Mouse (Mus musculus) layer of hippocampus, adult 8-10 months (tissue): Measurements from ENCODE around the gene 2510002D24Rik. TPM values are rescaled to one million over a fixed set of nuclear protein-coding genes. Genes with fewer than 3 reads are reported as not detected.
"Not testable (repeated sequence)": the region's sequence is repeated elsewhere in the genome, so short reads cannot be mapped to it uniquely, and the experiment has no call there.

Experiments used
- DNase-seq, 2 experiments: peaks; one replicate each; pipeline ENCODE4 v3.0.0; 2022; ENCODE audit warnings: low spot score in 2 of 2
- total RNA-seq, 4 experiments: library from RNA; stranded (reverse); gene quantifications; 2 replicates each; pipeline ENCODE4 v1.2.4; 2022

2510002D24Rik gene
- total RNA-seq, 4 experiments from 2014 or later = 18.3 to 31.0 (median 26.7) TPM

DNA sequence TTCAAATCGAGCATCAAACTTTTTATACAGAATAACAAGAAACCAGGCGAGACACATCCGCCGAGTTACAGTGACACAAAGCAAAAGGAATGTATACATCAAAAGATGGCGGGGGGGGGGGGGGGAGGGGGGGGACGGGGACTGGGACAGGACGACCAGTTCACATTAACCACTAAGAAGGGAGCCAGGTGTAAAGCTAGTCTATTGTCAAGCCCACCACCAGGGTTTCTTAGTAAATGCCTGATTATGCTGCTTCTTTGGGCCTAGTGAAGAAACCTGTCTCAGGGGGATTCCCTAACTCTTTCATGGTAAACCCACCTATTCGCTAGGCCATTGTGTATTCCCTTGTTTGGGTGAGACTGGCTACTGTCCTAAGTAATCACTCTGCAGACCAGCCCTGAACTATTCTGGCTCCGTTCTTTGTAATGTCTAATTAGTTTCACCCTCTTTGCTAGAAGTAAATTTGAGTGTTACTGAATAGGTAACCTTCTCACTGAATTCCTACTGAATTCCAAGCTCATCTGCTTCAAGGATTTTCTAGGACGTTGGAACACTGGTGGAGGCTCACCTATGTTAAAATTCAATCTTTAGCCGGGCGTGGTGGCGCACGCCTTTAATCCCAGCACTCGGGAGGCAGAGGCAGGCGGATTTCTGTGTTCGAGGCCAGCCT is 13.3 kb downstream of the 2510002D24Rik start:
- not testable (repeated sequence) for DNase-seq

DNA sequence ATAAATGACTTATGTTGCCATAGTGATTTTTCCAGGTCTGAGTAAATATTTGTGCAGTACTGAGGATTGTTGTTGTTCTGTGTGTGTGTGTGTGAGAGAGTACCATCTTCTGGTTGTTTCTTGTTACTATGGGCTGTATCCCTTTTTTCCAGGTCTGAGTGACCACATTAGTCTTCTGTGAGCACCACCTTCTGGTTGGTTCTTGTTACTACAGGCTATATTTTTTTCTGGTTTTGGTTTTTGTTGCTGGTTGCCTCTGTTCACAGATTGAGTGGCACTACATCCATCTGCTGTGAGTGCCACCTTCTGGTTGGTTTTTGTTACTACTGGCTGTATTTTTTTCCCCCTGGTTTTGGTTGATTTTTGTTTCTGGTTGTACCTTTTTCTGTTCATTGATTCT is 22.2 kb downstream of the 2510002D24Rik start:
- DNase-seq = peak in 1 of 2 experiments; percentile 21

DNA sequence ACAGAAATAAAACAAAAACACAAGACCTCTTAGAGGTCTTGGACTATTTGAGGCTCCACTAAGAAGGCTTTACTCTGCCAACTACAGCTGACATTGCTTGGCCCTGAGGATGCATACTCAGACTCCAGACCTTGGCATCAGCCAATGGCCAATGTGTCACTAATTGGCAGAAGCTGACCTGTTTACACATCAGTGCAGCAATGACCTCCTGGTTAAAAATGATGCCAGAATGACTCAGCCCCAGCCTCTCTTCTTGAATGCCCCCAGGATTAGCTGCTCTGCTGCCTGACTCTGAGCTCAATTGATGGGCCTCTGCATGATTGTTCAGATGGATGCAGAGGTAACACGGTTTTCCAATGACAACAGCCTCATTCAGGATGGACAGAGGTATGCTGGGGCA is 23.8 kb downstream of the 2510002D24Rik start:
- DNase-seq = no peak

DNA sequence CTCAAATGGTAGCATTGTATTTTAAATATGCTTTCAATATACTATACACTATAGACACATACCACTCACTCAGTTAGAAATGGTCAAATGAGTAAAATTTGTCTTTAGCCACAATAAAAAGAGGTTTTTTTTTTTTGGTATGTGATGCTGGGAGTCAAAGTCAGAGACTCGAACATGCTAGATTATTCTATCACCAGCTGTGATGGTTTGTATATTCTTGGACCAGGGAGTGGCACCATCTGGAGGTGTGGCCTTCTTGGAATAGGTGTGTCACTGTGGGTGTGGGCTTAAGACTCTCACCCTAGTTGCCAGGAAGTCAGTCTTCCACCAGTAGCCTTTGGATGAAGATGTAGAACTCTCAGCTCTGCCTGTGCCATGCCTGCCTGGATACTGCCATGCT is 34.1 kb downstream of the 2510002D24Rik start:
- not testable (repeated sequence) for DNase-seq

DNA sequence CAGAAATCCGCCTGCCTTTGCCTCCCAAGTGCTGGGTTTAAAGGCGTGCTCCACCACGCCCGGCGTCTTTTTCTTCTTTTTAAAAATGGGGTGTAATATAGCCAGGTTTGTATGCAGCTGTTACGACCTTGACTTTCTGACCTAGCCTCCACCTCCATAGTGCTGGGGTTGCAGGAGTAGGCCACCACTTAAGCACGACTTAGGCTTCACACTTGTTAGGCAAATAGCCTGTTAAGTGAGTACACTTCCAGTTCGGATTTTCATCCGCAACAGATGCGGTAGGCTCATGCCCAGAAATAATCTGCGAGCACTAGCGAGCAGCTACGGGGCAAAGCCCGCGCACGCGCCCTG is 39.7 kb downstream of the 2510002D24Rik start:
- DNase-seq = no peak

DNA sequence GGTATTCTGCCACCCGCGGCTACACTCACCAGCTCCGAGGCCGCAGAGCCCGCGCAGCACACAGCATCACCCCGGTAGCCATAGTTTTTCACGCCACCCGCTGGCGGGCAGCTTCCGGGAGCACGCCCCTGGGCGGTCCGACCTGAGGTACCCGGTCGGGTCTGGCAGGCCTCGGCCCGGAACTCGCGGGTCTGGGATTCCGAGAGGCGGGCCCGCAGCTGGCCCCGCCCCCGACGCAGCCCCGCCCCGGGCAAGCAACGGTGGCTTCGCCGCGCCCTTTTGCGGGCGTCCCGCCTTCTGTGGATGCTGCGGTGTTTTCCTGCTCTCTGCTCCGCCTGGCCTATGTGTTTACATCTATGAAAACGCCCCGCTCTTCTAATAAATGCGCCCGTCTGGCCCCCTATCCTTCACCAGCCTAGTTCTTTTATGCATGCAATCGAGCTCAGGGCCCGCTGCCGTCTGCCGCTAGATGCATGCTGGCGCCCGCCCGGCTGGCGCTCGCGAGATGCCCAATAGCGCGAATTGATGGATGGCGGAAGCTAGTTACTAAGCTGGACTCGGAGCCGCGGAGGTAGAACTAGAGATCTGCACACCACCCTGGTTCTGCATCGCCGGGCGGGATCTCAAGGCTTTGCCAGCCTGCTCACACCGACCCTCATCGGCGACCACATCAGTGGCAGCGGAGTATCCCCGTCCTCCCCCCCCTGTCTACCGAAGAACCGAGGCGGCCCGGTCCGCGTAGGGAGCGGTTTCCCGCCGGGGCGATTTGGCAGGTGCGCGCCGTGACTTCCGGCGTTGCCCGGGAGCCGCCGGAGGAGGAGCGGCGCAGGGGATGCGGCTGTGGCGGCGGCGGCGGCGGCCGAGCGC is 40.3 kb downstream of the 2510002D24Rik start, which contains the start of the genes Mrpl40 and Hira:
Mrpl40 (minus strand) TSS at position 421 of the 867 bp plus-strand sequence.
Hira (plus strand) TSS at position 596 of the 867 bp plus-strand sequence.
- DNase-seq = peak; percentile 91 to 93

DNA sequence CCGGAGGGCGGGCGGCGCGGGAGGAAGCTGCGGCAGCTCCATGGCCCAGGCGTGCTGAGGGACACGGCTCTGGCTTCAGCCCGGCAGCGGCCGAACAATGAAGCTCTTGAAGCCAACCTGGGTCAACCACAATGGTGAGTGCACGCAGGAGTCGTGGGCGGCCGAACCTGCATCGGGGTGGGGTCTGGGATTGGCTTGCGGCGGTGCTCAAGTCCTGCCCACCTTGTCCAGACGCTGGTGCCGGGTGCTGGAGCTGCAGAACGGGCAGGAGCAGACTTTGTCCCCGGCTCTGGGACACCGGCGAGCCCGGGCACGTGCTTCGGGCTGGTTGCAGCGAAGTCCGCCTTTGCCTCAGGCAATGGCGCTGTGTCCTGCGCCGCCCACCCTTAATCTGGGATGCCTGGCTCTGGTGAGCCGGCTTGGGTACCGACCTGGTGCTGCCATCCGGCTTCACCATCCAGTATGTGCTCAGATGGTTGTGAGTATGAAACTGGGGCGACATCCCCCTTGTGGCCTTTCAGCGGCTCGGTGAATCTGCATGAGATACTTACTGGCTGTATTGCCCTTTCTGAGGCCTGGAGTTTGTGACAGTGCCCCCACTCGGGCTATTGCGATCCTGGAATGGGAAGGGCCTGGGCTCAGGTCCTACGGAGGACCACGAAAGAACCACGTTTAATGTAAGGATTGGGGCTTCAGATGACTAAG is 41.2 kb downstream of the 2510002D24Rik start:
- DNase-seq = peak; percentile 35 to 54

DNA sequence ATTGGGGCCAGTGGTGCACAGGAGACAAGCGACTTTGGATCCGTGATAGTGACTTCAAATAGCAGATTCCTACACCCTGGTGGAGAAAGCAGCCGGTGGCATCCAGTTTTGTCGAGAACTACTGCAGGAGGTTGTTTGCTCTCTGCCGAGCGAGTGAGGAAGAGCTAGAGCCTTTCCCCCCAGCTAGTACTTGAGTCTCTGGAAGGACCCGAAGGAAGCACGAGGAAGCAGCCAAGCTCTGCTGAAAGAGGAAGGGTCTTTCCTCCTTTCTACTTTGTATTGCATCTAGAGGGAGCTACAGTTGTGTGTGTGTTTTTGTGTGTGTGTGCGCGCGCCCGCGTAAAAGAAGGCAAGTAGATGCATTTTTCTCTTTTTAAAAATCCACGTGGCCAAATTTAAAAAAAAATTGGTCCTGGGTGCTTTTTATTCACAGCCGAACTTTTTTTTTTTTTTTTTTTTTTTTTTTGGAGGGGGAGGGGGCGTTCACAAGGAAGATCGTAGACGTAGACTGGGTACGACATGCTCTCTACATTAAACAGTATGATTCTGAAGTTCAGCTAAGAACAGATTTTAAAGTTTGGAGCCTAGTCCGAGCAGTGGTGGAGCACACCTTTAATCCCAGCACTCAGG is 41.8 kb downstream of the 2510002D24Rik start:
- no peak for DNase-seq

DNA sequence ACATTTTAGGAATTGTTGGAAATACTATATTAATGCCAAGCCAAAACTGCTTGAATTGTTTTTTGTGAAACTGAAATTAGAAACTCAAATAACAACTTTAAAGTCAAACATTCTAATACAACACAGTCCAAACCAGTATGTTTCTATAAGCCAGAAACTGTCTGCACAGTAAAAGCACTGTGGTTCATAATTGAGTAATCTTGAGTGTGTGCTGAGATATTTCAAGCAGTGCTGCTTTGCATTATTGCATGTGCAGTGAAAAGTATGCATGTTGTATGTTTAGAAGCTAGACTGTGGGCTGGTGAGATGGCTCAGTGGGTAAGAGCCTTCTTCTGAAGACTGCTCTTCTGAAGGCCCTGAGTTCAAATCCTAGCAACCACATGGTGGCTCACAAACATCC is 47.7 kb downstream of the 2510002D24Rik start:
- no peak for DNase-seq

Other genes with a start within 250 kb of the 2510002D24Rik start
- 1 to 10 TPM in 3 of 4 experiments, under 1 TPM in 1; 0.70 to 1.7 (median 1.3) TPM for gene Tbx1, start 245.9 kb upstream of the 2510002D24Rik start, total RNA-seq
- gene Gp1bb, start 214.2 kb upstream of the 2510002D24Rik start, total RNA-seq = 1 to 10 TPM in 1 of 4 experiments, under 1 TPM in 1, not detected in 2; 0.63 to 1.4 TPM
- 100 to 1,000 TPM; 169 to 200 (median 179) TPM for gene Gm49601, start 210.2 kb upstream of the 2510002D24Rik start, total RNA-seq
- gene Sept5, start 206.6 kb upstream of the 2510002D24Rik start, total RNA-seq = 100 to 1,000 TPM; 499 to 528 (median 503) TPM
- gene Cldn5, start 59.7 kb upstream of the 2510002D24Rik start, total RNA-seq = 10 to 100 TPM; 28.8 to 41.7 (median 37.5) TPM
- 100 to 1,000 TPM in 3 of 4 experiments, 10 to 100 TPM in 1; 92.9 to 117 (median 107) TPM for gene Ufd1, start 24.8 kb upstream of the 2510002D24Rik start, total RNA-seq
- gene Cdc45, start 24.6 kb upstream of the 2510002D24Rik start, total RNA-seq = 1 to 10 TPM; 1.5 to 3.4 (median 2.1) TPM
- gene Gm28539, start within 50 bp of the 2510002D24Rik start, total RNA-seq = 10 to 100 TPM in 1 of 4 experiments, 1 to 10 TPM in 3; 4.6 to 11.1 (median 8.2) TPM
- gene Mrpl40, start 40.3 kb downstream of the 2510002D24Rik start, total RNA-seq = 10 to 100 TPM; 27.4 to 35.0 (median 32.2) TPM
- 10 to 100 TPM; 75.3 to 92.0 (median 79.3) TPM for gene Hira, start 40.5 kb downstream of the 2510002D24Rik start, total RNA-seq